Mouse (Mus musculus): Measurements from ENCODE around the gene Gm21958. TPM values are rescaled to one million over a fixed set of nuclear protein-coding genes. Genes with fewer than 3 reads are reported as not detected.

Gene Gm21958
- polyA plus RNA-seq, 1 experiment from 2014 or later = 1.0 TPM

DNA sequence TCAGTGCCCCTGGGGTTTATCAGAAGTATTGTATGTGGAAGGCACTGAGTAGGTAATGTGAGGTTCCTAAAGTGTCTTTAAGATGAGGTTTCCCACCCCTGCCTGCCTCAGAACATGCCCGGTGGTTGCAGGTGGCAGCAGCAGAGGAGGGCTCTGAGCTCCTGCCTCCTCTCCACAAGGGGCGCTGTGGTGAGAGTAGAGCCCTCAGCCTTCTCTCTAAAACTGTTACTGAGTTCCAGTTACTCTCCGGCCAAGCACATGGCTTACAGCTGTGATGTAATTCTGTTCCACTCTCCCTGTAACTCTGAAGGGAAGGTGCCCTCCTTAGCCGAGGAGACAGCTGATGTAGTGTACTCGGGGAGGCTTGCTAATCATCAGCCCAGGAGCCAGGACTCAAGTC is 31.6 kb upstream of the Gm21958 start:
- WGBS = 62% methylated on average over 5 of the region's 5 CpGs
- H3K4me3 ChIP-seq (ENCODE audit: low read depth, low read length) = no peak overlapping the region
- H3K9ac ChIP-seq (ENCODE audit: low read length) = no peak overlapping the region
- no peaks in the 10 kb centered on the region for H3K4me1 ChIP-seq (replicated peaks; ENCODE audit: control insufficient read depth, insufficient read depth, low read length)
- peaks cover 16% of the 10 kb centered on the region; the same call in 1 of the 2 replicates for H3K36me3 ChIP-seq (ENCODE audit: control insufficient read depth, insufficient read depth, low read length)
- no peak overlapping the region for H3K4me2 ChIP-seq (ENCODE audit: low read depth, low read length, severe bottlenecking)
- no peak overlapping the region for H3K27ac ChIP-seq (ENCODE audit: low read depth, low read length)
- H3K27me3 ChIP-seq (ENCODE audit: control insufficient read depth, insufficient read depth, low read length) = no peaks in the 10 kb centered on the region
- ATAC-seq (replicated peaks; ENCODE audit: low FRiP score) (no peak; the same call in 1 of the 2 replicates), DNase-seq (ENCODE audit: low spot score) (no peak)
- H3K9me3 ChIP-seq (ENCODE audit: control insufficient read depth, low read length) = no peaks in the 10 kb centered on the region

DNA sequence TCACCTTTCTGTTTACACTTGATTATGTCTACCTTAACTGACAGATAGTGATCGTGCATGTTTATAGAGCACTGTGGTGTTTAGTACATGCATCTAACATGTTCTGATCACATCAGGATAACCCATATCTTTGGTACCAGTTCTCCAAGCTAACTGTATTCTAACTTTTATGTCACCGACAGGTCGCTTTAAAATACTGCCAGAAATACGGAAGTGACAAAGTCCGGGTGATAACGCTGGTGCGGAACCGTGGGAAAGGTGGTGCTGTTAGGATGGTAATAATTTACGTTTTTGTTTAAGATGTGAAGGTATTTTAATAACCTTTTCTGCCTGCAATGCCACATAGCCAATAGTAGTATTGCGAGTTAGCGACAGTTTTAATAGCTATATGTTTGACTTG is 27.8 kb upstream of the Gm21958 start:
- 96% methylated on average over 11 of the region's 11 CpGs for WGBS
- H3K36me3 ChIP-seq (ENCODE audit: control insufficient read depth, insufficient read depth, low read length) = peaks cover 16% of the 10 kb centered on the region; the same call in 1 of the 2 replicates
- no peaks in the 10 kb centered on the region for H3K4me1 ChIP-seq (replicated peaks; ENCODE audit: control insufficient read depth, insufficient read depth, low read length)
- no peak overlapping the region for H3K27ac ChIP-seq (ENCODE audit: low read depth, low read length)
- ATAC-seq (replicated peaks; ENCODE audit: low FRiP score) (no peak), DNase-seq (ENCODE audit: low spot score) (no peak)
- H3K4me3 ChIP-seq (ENCODE audit: low read depth, low read length) = no peak overlapping the region
- H3K9me3 ChIP-seq (ENCODE audit: control insufficient read depth, low read length) = no peaks in the 10 kb centered on the region
- H3K4me2 ChIP-seq (ENCODE audit: low read depth, low read length, severe bottlenecking) = no peak overlapping the region
- H3K9ac ChIP-seq (ENCODE audit: low read length) = no peak overlapping the region
- no peaks in the 10 kb centered on the region for H3K27me3 ChIP-seq (ENCODE audit: control insufficient read depth, insufficient read depth, low read length)

DNA sequence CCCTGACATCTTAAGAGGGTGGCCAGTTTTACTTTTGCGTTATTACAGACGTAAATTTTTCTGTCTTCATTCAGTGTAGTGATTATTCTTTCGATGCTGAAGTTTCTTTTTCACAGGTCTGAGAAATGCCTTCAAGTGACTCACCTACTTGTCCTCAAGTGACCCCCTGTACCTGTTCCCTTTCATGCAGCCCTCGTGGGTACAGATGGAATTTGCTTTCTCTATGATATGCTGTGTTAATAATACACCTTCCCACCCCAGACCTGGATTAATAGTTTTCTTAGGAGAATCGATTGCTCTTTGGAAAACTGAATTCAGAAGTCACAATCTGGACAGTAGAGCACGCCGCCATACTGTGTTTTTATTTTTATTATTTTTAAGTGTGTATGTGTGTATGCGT is 23.2 kb upstream of the Gm21958 start:
- no peak for DNase-seq (ENCODE audit: low spot score)
- H3K9me3 ChIP-seq (ENCODE audit: control insufficient read depth, low read length) = no peaks in the 10 kb centered on the region
- H3K4me3 ChIP-seq (ENCODE audit: low read depth, low read length) = no peak overlapping the region
- peaks cover 9% of the 10 kb centered on the region for H3K36me3 ChIP-seq (ENCODE audit: control insufficient read depth, insufficient read depth, low read length)
- no peak overlapping the region for H3K4me2 ChIP-seq (ENCODE audit: low read depth, low read length, severe bottlenecking)
- no peaks in the 10 kb centered on the region for H3K4me1 ChIP-seq (replicated peaks; ENCODE audit: control insufficient read depth, insufficient read depth, low read length)
- WGBS = 94% methylated on average over 8 of the region's 8 CpGs
- no peak overlapping the region for H3K27ac ChIP-seq (ENCODE audit: low read depth, low read length)
- no peak overlapping the region for H3K9ac ChIP-seq (ENCODE audit: low read length)
- no peak for ATAC-seq (replicated peaks; ENCODE audit: low FRiP score)
- H3K27me3 ChIP-seq (ENCODE audit: control insufficient read depth, insufficient read depth, low read length) = no peaks in the 10 kb centered on the region

DNA sequence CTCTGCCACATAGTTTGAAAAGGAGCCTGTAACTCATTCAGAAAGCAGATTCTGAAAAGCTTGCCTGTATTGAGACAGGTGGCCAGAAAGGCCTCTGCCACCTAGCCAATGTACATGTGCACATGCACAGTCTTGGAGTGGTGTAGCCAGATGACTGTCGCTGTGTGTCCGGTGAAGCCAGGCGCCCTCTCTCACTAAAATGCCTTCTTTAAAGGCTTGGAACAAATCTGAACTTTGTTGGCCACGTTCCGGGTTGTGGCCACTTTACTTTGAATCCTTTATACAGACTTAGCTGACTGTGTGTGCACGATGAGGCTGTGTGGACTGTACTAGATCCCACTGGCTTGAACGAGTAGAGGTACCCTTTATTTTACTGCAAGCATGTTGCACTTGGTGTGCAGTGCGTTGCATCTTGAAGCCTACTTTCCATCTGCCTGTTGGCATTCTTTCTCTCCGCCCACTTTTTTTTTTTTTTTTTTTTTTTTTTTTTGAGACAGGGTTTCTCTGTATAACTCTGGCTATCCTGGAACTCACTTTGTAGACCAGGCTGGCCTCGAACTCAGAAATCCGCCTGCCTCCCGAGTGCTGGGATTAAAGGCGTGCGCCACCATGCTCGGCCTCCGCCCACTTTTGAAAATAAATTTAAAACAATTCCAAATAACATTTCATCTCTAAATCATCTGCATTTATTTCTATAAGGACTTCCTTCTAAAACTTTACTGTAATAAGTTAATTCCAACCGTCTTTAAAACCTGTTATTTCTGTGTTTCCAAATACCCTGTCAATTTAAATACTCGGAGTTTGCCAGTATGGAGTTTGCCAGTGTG is 22.2 kb upstream of the Gm21958 start:
- Histone ChIP-seq H3K9ac (ENCODE audit: low read length) (peak overlapping the region; percentile 97), H3K4me3 (ENCODE audit: low read depth, low read length) (peak overlapping the region; percentile 88), H3K4me2 (ENCODE audit: low read depth, low read length, severe bottlenecking) (peak overlapping the region; percentile 90), H3K36me3 (ENCODE audit: control insufficient read depth, insufficient read depth, low read length) (peaks cover 5% of the 10 kb centered on the region), H3K9me3 (ENCODE audit: control insufficient read depth, low read length) (no peaks in the 10 kb centered on the region), H3K27ac (ENCODE audit: low read depth, low read length) (0 out of 2 replicates have a peak overlapping the region, but pooled peaks have one; percentile 93), H3K27me3 (ENCODE audit: control insufficient read depth, insufficient read depth, low read length) (no peaks in the 10 kb centered on the region), H3K4me1 (replicated peaks; ENCODE audit: control insufficient read depth, insufficient read depth, low read length) (no peaks in the 10 kb centered on the region)
- WGBS = 61% methylated on average over 18 of the region's 18 CpGs
- DNase-seq (ENCODE audit: low spot score) (no peak), ATAC-seq (replicated peaks; ENCODE audit: low FRiP score) (no peak)

DNA sequence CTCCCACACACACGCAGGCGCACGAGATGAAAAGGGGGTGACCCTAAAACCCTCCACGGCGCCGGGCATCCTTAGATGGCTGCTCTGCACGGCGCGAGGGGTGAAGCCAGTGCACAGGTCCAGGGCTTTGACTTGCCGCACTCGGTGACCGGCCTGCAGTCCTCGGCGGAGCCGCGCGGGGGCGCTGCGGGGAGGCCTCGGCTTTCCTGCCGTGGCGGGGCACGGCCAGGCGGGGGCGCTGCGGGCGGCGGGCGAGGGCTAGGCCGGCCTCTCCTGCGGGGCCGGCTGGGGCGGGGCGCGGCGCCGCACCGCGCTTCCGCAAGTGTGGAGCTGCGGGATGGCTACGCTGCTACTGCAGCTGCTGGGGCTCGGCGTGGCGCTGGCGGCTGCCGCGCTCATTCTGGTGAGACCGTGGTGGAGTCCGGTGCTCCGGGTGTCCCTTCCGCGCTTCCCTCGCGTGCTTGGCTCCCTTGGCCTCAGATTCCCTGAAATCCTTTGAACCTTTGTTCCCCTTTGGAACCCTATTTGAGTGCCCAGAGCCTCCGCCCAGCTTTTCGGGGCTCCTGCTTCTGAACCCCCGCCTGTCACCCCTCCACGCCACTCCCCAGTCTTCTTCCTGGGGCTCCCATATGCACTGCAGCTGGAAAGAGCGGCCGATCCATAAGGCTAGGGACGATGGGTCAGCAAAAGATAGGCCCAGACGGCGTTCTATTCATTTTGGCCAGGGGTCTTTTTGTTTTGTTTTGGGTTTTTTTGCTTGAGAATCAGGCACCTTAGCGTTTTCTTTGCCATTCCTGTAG is 21.3 kb upstream of the Gm21958 start, which contains the start of the genes Exosc8 and Alg5:
Gene Exosc8, minus strand, starts transcription at position 147 of the 800 bp plus-strand sequence.
Gene Alg5, plus strand, starts transcription at position 293 of the 800 bp plus-strand sequence.
- Histone ChIP-seq H3K27ac (ENCODE audit: low read depth, low read length) (peak within 1 kb of the TSS; percentile 93), H3K36me3 (ENCODE audit: control insufficient read depth, insufficient read depth, low read length) (peaks cover 2% of the 10 kb centered on the region; the same call in 1 of the 2 replicates), H3K4me2 (ENCODE audit: low read depth, low read length, severe bottlenecking) (peak within 1 kb of the TSS; percentile 90), H3K4me3 (ENCODE audit: low read depth, low read length) (peak within 1 kb of the TSS; percentile 88), H3K9me3 (ENCODE audit: control insufficient read depth, low read length) (no peaks in the 10 kb centered on the region), H3K9ac (ENCODE audit: low read length) (peak within 1 kb of the TSS; percentile 97), H3K27me3 (ENCODE audit: control insufficient read depth, insufficient read depth, low read length) (no peaks in the 10 kb centered on the region), H3K4me1 (replicated peaks; ENCODE audit: control insufficient read depth, insufficient read depth, low read length) (no peaks in the 10 kb centered on the region)
- DNase-seq (ENCODE audit: low spot score) (peak; percentile 96), ATAC-seq (replicated peaks; ENCODE audit: low FRiP score) (peak; percentile 92)
- under 1% methylated on average over 54 of the region's 65 CpGs for WGBS

DNA sequence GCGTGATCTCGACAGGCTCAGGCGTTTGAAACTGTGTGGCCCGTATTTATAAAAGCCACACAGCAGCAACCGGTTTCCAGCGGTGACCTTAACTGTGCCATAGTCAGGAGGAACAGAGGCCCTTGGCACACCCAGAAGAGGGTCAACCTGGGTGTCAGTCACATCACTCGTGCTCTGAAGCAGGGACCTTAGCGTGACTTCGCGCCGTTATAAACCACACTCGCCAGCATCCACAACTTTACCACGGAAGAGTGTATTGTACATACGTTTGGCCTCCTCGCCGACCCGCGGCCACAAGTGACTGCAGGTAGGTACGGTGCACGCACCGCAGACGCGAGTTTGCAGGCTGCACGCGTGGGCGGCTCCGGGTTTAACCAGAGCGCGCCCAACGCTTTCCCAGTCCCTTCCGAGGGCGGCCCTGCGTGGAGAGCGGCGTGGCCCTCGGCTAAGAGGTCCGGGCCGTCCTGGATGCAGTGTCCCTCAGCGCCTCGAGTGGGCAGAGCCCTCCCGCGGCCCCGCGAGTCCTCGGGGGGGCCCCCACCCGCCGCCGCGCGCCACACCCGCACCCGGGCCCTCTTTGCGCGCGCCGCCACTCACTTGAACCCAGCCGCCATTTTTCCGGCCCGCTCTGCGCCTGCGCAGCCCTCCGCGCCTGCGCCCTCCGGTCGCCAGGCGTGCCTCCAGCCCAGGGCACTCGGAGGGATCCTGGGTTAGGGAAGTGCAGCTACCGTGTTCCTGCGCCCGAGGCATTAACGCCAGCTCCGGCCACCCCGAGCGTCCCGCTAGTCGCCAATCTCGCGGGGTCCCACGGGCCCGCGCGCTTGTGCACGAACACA is 20.5 kb upstream of the Gm21958 start:
- Histone ChIP-seq H3K9me3 (ENCODE audit: control insufficient read depth, low read length) (no peaks in the 10 kb centered on the region), H3K4me3 (ENCODE audit: low read depth, low read length) (peak overlapping the region; percentile 88), H3K4me2 (ENCODE audit: low read depth, low read length, severe bottlenecking) (peak overlapping the region; percentile 90), H3K27ac (ENCODE audit: low read depth, low read length) (peak overlapping the region; percentile 93), H3K4me1 (replicated peaks; ENCODE audit: control insufficient read depth, insufficient read depth, low read length) (no peaks in the 10 kb centered on the region), H3K27me3 (ENCODE audit: control insufficient read depth, insufficient read depth, low read length) (no peaks in the 10 kb centered on the region), H3K9ac (ENCODE audit: low read length) (peak overlapping the region; percentile 97), H3K36me3 (ENCODE audit: control insufficient read depth, insufficient read depth, low read length) (peaks cover 6% of the 10 kb centered on the region; the same call in 1 of the 2 replicates)
- DNase-seq (ENCODE audit: low spot score) (peak; percentile 96), ATAC-seq (replicated peaks; ENCODE audit: low FRiP score) (peak; percentile 95)
- WGBS = under 1% methylated on average over 76 of the region's 84 CpGs

DNA sequence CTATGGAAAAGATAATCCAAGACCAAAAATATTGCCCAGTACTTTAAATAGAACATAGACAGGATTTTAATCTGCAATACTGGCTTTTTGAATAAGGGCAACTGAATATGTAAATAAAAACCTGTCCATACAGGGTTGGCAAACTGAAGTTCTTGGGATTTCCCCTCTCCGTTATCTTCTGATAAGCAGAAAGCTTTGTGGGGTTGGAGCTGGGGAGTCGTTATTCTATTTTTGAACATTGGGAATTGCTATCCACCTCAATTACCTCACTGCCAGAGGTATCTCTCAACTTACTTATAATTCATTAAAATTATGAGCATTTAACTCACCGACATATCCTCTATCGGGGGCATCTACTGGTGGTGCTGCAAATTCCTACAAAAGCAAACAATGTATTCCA is 18.2 kb upstream of the Gm21958 start:
- no peak overlapping the region for H3K4me3 ChIP-seq (ENCODE audit: low read depth, low read length)
- H3K36me3 ChIP-seq (ENCODE audit: control insufficient read depth, insufficient read depth, low read length) = peaks cover 19% of the 10 kb centered on the region
- 96% methylated on average over 4 of the region's 4 CpGs for WGBS
- no peak overlapping the region for H3K4me2 ChIP-seq (ENCODE audit: low read depth, low read length, severe bottlenecking)
- ATAC-seq (replicated peaks; ENCODE audit: low FRiP score) (no peak), DNase-seq (ENCODE audit: low spot score) (no peak)
- H3K27ac ChIP-seq (ENCODE audit: low read depth, low read length) = no peak overlapping the region
- H3K9me3 ChIP-seq (ENCODE audit: control insufficient read depth, low read length) = no peaks in the 10 kb centered on the region
- no peak overlapping the region for H3K9ac ChIP-seq (ENCODE audit: low read length)
- H3K27me3 ChIP-seq (ENCODE audit: control insufficient read depth, insufficient read depth, low read length) = no peaks in the 10 kb centered on the region
- no peaks in the 10 kb centered on the region for H3K4me1 ChIP-seq (replicated peaks; ENCODE audit: control insufficient read depth, insufficient read depth, low read length)

DNA sequence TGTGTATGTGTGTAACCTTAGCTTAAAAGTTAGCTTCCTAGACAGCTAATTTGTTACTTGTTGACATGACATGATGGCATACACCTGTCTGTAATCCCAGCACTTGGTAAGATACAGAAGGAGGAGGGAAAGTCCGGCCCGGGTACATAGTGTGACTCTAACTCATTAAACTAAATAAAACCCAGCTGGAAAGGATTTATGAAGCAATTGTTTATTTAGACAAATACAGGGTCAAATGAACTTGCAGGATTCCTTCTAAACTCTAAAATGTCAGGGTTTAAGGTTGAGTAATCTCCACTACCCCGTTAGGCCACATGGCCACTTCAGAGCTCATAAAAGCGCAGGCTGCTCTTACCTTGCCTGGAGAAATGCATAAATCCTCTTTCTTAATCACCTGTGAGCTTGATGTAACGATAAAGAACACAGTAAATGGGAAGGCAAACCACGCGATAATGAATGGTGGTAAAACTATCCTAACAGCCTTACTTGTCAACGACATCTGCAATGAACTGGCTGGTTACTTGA is 17.5 kb upstream of the Gm21958 start:
- Histone ChIP-seq H3K4me3 (ENCODE audit: low read depth, low read length) (no peak overlapping the region), H3K9ac (ENCODE audit: low read length) (no peak overlapping the region), H3K4me1 (replicated peaks; ENCODE audit: control insufficient read depth, insufficient read depth, low read length) (no peaks in the 10 kb centered on the region), H3K4me2 (ENCODE audit: low read depth, low read length, severe bottlenecking) (no peak overlapping the region), H3K36me3 (ENCODE audit: control insufficient read depth, insufficient read depth, low read length) (peaks cover 19% of the 10 kb centered on the region), H3K27me3 (ENCODE audit: control insufficient read depth, insufficient read depth, low read length) (no peaks in the 10 kb centered on the region), H3K27ac (ENCODE audit: low read depth, low read length) (no peak overlapping the region), H3K9me3 (ENCODE audit: control insufficient read depth, low read length) (no peaks in the 10 kb centered on the region)
- ATAC-seq (replicated peaks; ENCODE audit: low FRiP score) = no peak
- WGBS = 87% methylated on average over 8 of the region's 8 CpGs
- DNase-seq (ENCODE audit: low spot score) = no peak

Measured in forebrain, embryonic 11.5 days (tissue).